Mouse (Mus musculus) heart, adult 11 months (tissue): ENCODE measurements at regions not wholly inside any gene's neighbourhood (a gene's known extent, or its start where the extent isn't known, plus 50 kb on each side); places are given as distances from the start of the nearest gene placed in this dataset.

Experiments
- DNase-seq: peaks from one replicate; pipeline ENCODE4 v3.0.0; 2022

- no peak for DNase-seq
Observed at GRCm38 (mm10) chr13:90823877-90824276, 81.3 kb downstream of the Atp6ap1l start.

GRCm38 (mm10) chr13:90821898-90822297 lies 83.3 kb downstream of the Atp6ap1l start:
- DNase-seq, result no peak

- DNase-seq, result no peak
Observed at GRCm38 (mm10) chr13:90820453-90820852, 84.7 kb downstream of the Atp6ap1l start.

GRCm38 (mm10) chr13:90819934-90820333 lies 85.2 kb downstream of the Atp6ap1l start:
- no peak for DNase-seq

DNA sequence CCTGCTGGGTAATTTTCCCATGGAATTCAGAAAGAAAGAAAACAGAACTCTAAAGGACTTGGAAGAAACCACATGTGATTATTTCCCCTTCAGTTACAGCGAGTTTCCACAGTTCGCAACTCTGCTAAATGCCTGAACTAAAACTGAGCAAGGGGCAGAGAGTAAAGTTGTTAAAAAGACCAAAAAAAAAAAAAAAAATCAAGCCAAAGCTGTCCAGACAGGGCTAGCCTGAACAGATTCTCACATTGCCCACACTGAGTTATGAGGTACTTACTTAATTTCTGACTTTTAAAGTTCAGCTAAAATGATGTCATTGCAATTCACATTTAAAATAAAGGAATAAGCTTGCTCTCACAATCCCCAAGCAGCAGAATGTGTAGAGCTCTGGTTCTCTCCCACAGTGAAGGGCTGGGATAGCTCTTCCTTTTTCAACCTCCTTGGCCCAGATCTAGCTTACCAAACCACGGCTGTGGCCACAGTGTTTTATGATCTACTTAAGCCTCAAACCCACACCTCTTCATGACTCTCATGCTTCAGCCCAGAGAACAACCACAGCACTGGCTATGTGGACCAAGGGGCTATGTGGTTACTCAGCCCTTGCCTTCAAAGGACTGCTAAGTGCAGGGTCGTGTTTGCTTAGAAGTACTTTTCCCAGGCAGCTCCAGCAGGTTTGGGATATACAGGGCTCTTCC lies 90.8 kb downstream of the Atp6ap1l start:
- DNase-seq, result no peak

- DNase-seq, result no peak
Observed at GRCm38 (mm10) chr13:90810011-90810410, 95.1 kb downstream of the Atp6ap1l start.

GRCm38 (mm10) chr13:90799641-90800040 lies 105.5 kb downstream of the Atp6ap1l start:
- DNase-seq, result no peak

- no peak for DNase-seq
Observed at GRCm38 (mm10) chr13:90798791-90799542, 106.2 kb downstream of the Atp6ap1l start.

GRCm38 (mm10) chr13:90798381-90798780 lies 106.8 kb downstream of the Atp6ap1l start:
- no peak for DNase-seq

GRCm38 (mm10) chr13:90797209-90797608 lies 107.9 kb downstream of the Atp6ap1l start:
- no peak for DNase-seq

DNA sequence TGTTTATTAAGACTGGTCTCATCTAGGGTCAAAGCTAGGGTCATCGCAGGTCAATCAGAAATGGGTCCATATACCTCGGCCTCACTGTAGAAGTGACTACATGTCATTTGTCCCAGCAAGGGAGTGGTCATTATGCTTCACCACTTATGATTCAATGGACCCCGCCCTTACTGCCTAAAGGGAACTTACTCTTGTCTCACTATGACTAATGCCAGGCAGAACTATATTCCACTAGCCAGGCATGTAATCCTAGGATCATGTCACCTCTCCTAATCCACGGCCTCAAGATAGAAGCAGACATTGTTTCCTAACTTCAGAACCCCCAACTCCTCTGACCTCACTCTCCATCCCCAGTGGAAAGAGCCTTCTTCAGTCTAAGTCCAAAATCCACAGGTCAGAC lies 108.3 kb downstream of the Atp6ap1l start:
- no peak for DNase-seq

DNA sequence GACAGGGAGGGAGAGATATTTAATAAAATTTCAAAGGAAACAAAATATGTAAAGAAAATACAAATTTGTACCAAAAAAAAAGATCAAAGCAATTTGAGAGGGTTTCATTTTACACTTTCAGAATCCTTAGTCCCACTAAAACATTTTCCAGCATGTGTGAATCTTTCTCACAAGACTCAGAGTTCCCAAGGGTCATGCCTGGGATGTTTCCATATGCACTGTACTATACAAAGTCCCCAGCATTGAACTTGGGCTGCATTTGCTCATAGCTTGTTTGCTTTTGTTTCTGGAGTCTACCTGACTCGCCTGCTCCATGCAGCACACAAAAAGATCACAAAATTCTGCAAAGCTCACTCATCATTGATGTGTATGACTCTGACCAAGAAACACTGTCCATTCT lies 122.7 kb downstream of the Atp6ap1l start:
- no peak for DNase-seq

DNA sequence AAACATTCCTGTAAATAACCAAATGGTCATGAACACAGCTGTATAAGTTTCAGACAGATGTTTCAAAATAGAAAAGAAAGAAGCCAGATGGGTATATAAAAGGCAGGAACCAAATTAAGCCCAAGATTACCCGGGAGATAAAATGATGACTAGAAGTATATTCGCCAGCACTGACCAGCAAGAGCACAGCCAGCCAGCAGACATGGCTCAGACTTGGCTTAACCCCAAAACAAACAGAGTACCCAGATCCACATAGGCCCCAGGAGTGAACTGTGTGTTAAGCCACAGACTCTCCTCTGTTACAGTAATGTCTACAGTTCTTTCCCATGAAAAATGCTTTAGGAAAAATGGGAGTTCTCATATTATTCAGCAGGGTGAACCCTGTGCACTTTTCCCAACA lies 123.2 kb downstream of the Atp6ap1l start:
- DNase-seq, result no peak

GRCm38 (mm10) chr13:90777952-90778298 lies 127.2 kb downstream of the Atp6ap1l start:
- no peak for DNase-seq

DNA sequence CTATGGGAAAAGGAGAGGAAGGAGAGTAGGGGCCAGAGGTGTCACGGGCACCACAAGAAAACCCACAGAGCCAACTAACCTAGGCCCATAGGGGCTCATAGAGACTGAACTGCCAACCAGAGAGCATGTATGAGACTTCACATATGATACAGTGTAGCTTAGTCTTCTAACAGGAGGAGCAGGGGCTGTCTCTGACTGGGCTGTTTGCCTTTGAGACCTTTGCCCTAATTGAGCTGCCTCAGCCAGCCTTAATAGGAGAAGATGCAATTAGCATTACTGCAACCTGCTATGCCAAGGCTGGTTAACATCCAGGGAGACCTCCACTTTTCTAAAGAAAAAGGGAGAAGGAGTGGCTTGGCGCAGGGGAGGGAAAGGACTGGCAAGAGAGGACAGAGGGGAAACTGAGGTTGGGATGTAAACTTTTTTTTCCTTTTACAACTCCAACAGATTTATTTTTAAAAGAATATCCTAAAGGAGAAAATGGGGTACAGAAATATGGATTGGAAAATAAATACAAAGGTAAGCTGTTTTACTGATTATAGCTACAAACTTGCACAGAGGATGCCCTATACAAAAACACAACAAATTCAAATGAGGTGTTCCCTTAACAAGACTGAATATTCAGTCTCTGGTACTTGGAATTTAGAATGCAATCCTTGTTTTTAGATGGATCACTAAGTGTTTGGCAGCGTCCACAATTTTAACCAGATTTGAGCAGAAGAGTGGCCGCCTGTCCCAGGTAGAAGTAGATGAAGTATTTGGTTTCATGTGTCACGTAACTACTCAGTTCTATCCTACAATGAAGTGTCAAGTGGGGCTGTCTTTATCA lies 127.8 kb downstream of the Atp6ap1l start:
- DNase-seq, result no peak

DNA sequence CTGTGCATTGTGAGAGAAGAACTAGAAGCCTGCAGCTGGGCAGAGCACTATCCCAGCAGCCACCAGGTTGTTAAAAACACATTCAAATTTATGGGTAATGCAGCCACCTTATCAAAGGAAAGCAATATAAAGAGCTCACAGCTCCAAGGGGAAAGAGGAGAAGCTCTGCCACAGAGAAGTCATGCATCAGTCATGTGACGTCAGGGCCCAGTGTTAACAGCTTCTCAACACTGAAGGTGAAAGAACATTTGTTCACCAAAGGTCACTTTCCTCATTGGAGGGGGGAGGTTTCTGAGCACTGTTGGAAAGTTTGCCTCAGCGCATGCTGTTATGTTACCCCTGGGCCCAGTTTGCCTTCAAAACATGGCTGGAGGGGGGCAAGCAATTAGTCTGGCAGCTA lies 143.0 kb downstream of the Atp6ap1l start:
- no peak for DNase-seq

GRCm38 (mm10) chr13:90760516-90761050 lies 144.6 kb downstream of the Atp6ap1l start:
- DNase-seq, result no peak

GRCm38 (mm10) chr13:90754451-90754850 lies 150.7 kb downstream of the Atp6ap1l start:
- no peak for DNase-seq

- DNase-seq, result no peak
Observed at GRCm38 (mm10) chr13:90749741-90750140, 155.4 kb downstream of the Atp6ap1l start.

DNA sequence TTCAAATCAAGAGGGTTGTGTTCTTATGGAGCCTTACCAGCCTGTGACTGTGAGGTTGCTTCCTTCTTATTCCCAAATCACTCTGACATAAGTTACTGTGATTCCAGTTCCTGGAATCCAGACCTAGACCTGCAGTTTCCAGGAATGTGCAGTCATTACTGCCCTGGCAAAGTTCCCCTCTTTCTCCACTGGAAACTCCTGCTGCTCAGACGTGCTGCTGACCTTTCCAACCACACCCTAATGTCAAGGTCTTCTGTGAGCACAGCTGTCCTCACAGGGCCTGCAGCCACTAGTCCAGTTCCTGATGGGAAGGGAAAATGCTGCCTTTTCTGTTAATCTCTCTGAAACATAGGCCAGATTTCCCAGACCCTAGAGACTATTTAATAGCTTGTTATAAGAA lies 160.1 kb downstream of the Atp6ap1l start:
- DNase-seq, result no peak

- no peak for DNase-seq
Observed at GRCm38 (mm10) chr13:90742615-90743402, 162.3 kb downstream of the Atp6ap1l start.

- DNase-seq, result no peak
Observed at GRCm38 (mm10) chr13:90739797-90740196, 165.4 kb downstream of the Atp6ap1l start.

GRCm38 (mm10) chr13:90738513-90738912 lies 166.6 kb downstream of the Atp6ap1l start:
- no peak for DNase-seq
